Mouse (Mus musculus): Measurements from ENCODE around the gene A730061H03Rik. TPM values are rescaled to one million over a fixed set of nuclear protein-coding genes. Genes with fewer than 3 reads are reported as not detected.

Gene A730061H03Rik
- polyA plus RNA-seq, 1 experiment from 2014 or later, result not detected

DNA sequence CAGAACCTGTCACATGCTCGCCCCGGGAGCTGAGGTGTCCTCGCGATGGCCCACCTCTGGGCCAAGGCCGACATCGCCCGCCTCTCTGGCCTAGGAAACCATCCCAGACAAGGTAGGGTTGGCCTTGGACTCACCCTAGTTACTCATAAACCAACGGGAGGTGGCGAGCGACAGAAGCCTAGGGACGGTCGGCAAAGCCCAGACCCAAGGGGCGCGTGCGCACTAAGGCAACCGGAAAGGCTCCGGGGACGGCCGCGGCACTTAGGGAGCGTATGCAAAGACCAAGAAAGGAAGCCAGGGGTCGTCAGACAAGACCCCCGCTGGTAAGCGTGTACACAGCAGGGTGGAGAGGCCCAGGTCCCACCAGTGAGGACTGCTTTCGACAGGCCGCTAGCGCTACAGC is 406 bp downstream of the A730061H03Rik start, which contains the start of gene Dcaf11:
Gene Dcaf11, plus strand, starts transcription at position 208 of the 403 bp plus-strand sequence.
- peak within 1 kb of the TSS; percentile 85 for H3K9ac ChIP-seq (ENCODE audit: low read length)
- peaks cover 6% of the 10 kb centered on the region; the same call in 1 of the 2 replicates for H3K4me1 ChIP-seq (ENCODE audit: control insufficient read depth, insufficient read depth, low read length)
- H3K4me2 ChIP-seq (ENCODE audit: low read length), result peak within 1 kb of the TSS; percentile 84
- H3K4me3 ChIP-seq (ENCODE audit: low read depth, low read length), result peak within 1 kb of the TSS; percentile 62
- no peaks in the 10 kb centered on the region for H3K9me3 ChIP-seq (replicated peaks; ENCODE audit: control insufficient read depth, low read length)
- peaks cover 15% of the 10 kb centered on the region for H3K36me3 ChIP-seq (ENCODE audit: control insufficient read depth, insufficient read depth, low read length)
- peak within 1 kb of the TSS; percentile 98 for H3K27ac ChIP-seq (ENCODE audit: low read depth, low read length)
- ATAC-seq (peak; percentile 80), DNase-seq (ENCODE audit: low spot score) (peak; percentile 96)
- WGBS, result under 1% methylated on average over 27 of the region's 27 CpGs
- no peaks in the 10 kb centered on the region for H3K27me3 ChIP-seq (replicated peaks; ENCODE audit: control insufficient read depth, insufficient read depth, low read length)

- ATAC-seq (no peak), DNase-seq (ENCODE audit: low spot score) (no peak)
- 60% methylated on average over 6 of the region's 6 CpGs for WGBS
- Histone ChIP-seq H3K4me3 (ENCODE audit: low read depth, low read length) (peak overlapping the region; percentile 62), H3K27me3 (replicated peaks; ENCODE audit: control insufficient read depth, insufficient read depth, low read length) (no peaks in the 10 kb centered on the region), H3K36me3 (ENCODE audit: control insufficient read depth, insufficient read depth, low read length) (peaks cover 6% of the 10 kb centered on the region), H3K27ac (ENCODE audit: low read depth, low read length) (no peak overlapping the region), H3K4me2 (ENCODE audit: low read length) (peak overlapping the region; percentile 84), H3K9me3 (replicated peaks; ENCODE audit: control insufficient read depth, low read length) (no peaks in the 10 kb centered on the region), H3K9ac (ENCODE audit: low read length) (peak overlapping the region; percentile 85; the same call in 1 of the 2 replicates), H3K4me1 (ENCODE audit: control insufficient read depth, insufficient read depth, low read length) (peaks cover 6% of the 10 kb centered on the region; the same call in 1 of the 2 replicates)
These were observed 1.3 kb downstream of the A730061H03Rik start for GRCm38 (mm10) chr14:55558740-55559448.

DNA sequence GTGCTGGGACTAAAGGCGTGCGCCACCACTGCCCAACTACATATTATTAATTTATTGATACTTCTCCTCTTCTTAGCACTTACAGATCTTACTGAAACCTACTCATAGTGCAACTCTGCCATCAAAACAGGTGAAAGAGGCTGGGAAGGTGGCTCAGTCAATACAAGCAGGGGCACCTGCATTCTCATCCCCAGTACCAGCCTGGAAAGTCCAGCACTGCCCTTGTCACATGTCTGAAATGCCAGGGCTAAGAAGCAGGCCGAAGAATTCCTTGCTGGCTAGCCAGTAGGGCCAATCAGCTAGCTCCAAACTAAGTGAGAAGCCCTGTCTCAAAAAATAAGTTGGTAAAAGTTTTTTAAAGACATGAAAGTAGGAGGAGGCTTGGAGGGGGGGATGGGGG is 2.6 kb downstream of the A730061H03Rik start:
- H3K27me3 ChIP-seq (replicated peaks; ENCODE audit: control insufficient read depth, insufficient read depth, low read length), result no peaks in the 10 kb centered on the region
- peaks cover 6% of the 10 kb centered on the region; the same call in 1 of the 2 replicates for H3K4me1 ChIP-seq (ENCODE audit: control insufficient read depth, insufficient read depth, low read length)
- H3K9me3 ChIP-seq (replicated peaks; ENCODE audit: control insufficient read depth, low read length), result no peaks in the 10 kb centered on the region
- no peak overlapping the region for H3K4me2 ChIP-seq (ENCODE audit: low read length)
- DNase-seq (ENCODE audit: low spot score), result no peak
- ATAC-seq, result no peak
- 89% methylated on average over 3 of the region's 3 CpGs for WGBS
- H3K9ac ChIP-seq (ENCODE audit: low read length), result no peak overlapping the region
- H3K27ac ChIP-seq (ENCODE audit: low read depth, low read length), result no peak overlapping the region
- H3K36me3 ChIP-seq (ENCODE audit: control insufficient read depth, insufficient read depth, low read length), result no peaks in the 10 kb centered on the region
- no peak overlapping the region for H3K4me3 ChIP-seq (ENCODE audit: low read depth, low read length)

GRCm38 (mm10) chr14:55557003-55557402 is 3.2 kb downstream of the A730061H03Rik start:
- Histone ChIP-seq H3K4me1 (ENCODE audit: control insufficient read depth, insufficient read depth, low read length) (peaks cover 6% of the 10 kb centered on the region; the same call in 1 of the 2 replicates), H3K27ac (ENCODE audit: low read depth, low read length) (no peak overlapping the region), H3K36me3 (ENCODE audit: control insufficient read depth, insufficient read depth, low read length) (no peaks in the 10 kb centered on the region), H3K9me3 (replicated peaks; ENCODE audit: control insufficient read depth, low read length) (no peaks in the 10 kb centered on the region), H3K4me3 (ENCODE audit: low read depth, low read length) (no peak overlapping the region), H3K9ac (ENCODE audit: low read length) (no peak overlapping the region), H3K27me3 (replicated peaks; ENCODE audit: control insufficient read depth, insufficient read depth, low read length) (no peaks in the 10 kb centered on the region), H3K4me2 (ENCODE audit: low read length) (no peak overlapping the region)
- no peak for ATAC-seq
- WGBS, result 29% methylated on average over 5 of the region's 5 CpGs
- DNase-seq (ENCODE audit: low spot score), result peak; percentile 74

GRCm38 (mm10) chr14:55555788-55556187 is 4.4 kb downstream of the A730061H03Rik start:
- WGBS, result 80% methylated on average over 3 of the region's 3 CpGs
- H3K4me3 ChIP-seq (ENCODE audit: low read depth, low read length), result no peak overlapping the region
- H3K9ac ChIP-seq (ENCODE audit: low read length), result no peak overlapping the region

DNA sequence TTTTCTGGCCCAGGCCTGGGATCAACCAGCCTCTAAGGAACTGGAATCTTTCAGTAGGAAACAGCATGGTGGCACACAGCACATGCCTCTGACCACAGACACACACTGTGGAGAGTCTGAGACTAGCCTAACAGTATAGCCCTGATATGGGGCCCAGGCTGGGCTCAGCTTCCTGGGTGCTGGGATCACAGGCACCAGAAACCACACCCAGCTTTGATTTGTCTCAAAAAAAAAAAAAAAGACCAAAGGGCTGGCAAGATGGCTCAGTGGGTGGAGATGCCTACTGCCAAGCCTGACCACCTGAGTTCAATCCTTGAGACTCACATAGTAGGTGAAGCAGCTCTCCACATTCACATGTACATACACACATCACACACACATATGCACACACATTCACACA is 5.6 kb downstream of the A730061H03Rik start:
- Histone ChIP-seq H3K27me3 (replicated peaks; ENCODE audit: control insufficient read depth, insufficient read depth, low read length) (no peaks in the 10 kb centered on the region), H3K4me3 (ENCODE audit: low read depth, low read length) (no peak overlapping the region), H3K27ac (ENCODE audit: low read depth, low read length) (no peak overlapping the region), H3K4me2 (ENCODE audit: low read length) (no peak overlapping the region), H3K9ac (ENCODE audit: low read length) (no peak overlapping the region), H3K4me1 (ENCODE audit: control insufficient read depth, insufficient read depth, low read length) (no peaks in the 10 kb centered on the region), H3K9me3 (replicated peaks; ENCODE audit: control insufficient read depth, low read length) (no peaks in the 10 kb centered on the region), H3K36me3 (ENCODE audit: control insufficient read depth, insufficient read depth, low read length) (no peaks in the 10 kb centered on the region; the same call in 1 of the 2 replicates)
- ATAC-seq (no peak), DNase-seq (ENCODE audit: low spot score) (no peak)

More at GRCm38 (mm10) chr14:55555788-55556187, 4.4 kb downstream of the A730061H03Rik start:
- Histone ChIP-seq H3K27me3 (replicated peaks; ENCODE audit: control insufficient read depth, insufficient read depth, low read length) (no peaks in the 10 kb centered on the region), H3K4me1 (ENCODE audit: control insufficient read depth, insufficient read depth, low read length) (no peaks in the 10 kb centered on the region), H3K9me3 (replicated peaks; ENCODE audit: control insufficient read depth, low read length) (no peaks in the 10 kb centered on the region), H3K27ac (ENCODE audit: low read depth, low read length) (no peak overlapping the region), H3K4me2 (ENCODE audit: low read length) (no peak overlapping the region), H3K36me3 (ENCODE audit: control insufficient read depth, insufficient read depth, low read length) (no peaks in the 10 kb centered on the region)
- ATAC-seq (no peak), DNase-seq (ENCODE audit: low spot score) (no peak)

DNA sequence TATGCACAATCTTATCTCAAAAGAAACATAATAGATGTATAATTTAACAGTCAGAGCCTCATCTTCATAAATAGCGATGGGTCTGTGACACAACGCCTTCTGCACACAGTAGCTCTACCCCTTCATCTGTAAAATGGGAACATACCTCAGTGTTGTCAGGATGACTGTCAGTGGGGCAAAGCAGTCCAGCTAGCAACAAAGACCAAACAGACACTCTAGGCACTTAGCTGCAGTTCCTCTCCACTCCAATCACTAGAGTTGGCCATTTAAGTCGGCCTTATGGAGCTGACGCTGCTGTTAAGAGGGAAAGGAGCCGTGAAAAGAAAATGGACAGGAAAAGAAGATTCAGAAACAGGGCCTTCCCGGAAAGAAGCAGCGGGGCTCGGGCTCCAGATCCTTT is 8.4 kb downstream of the A730061H03Rik start:
- H3K27me3 ChIP-seq (replicated peaks; ENCODE audit: control insufficient read depth, insufficient read depth, low read length), result no peaks in the 10 kb centered on the region
- peaks cover 20% of the 10 kb centered on the region for H3K36me3 ChIP-seq (ENCODE audit: control insufficient read depth, insufficient read depth, low read length)
- H3K4me2 ChIP-seq (ENCODE audit: low read length), result no peak overlapping the region
- H3K4me1 ChIP-seq (ENCODE audit: control insufficient read depth, insufficient read depth, low read length), result no peaks in the 10 kb centered on the region
- 94% methylated on average over 8 of the region's 8 CpGs for WGBS
- no peak overlapping the region for H3K27ac ChIP-seq (ENCODE audit: low read depth, low read length)
- ATAC-seq, result no peak
- no peak overlapping the region for H3K9ac ChIP-seq (ENCODE audit: low read length)
- no peaks in the 10 kb centered on the region for H3K9me3 ChIP-seq (replicated peaks; ENCODE audit: control insufficient read depth, low read length)
- no peak overlapping the region for H3K4me3 ChIP-seq (ENCODE audit: low read depth, low read length)
- no peak for DNase-seq (ENCODE audit: low spot score)

- H3K9me3 ChIP-seq (replicated peaks; ENCODE audit: control insufficient read depth, low read length), result no peaks in the 10 kb centered on the region
- H3K36me3 ChIP-seq (ENCODE audit: control insufficient read depth, insufficient read depth, low read length), result peaks cover 20% of the 10 kb centered on the region
- whole genome bisulfite sequencing, result 70% methylated on average over 5 of the region's 5 CpGs
- H3K4me2 ChIP-seq (ENCODE audit: low read length), result no peak overlapping the region
- no peak overlapping the region for H3K27ac ChIP-seq (ENCODE audit: low read depth, low read length)
- no peaks in the 10 kb centered on the region for H3K27me3 ChIP-seq (replicated peaks; ENCODE audit: control insufficient read depth, insufficient read depth, low read length)
- no peak overlapping the region for H3K9ac ChIP-seq (ENCODE audit: low read length)
- DNase-seq (ENCODE audit: low spot score) (no peak), ATAC-seq (no peak)
- no peaks in the 10 kb centered on the region for H3K4me1 ChIP-seq (ENCODE audit: control insufficient read depth, insufficient read depth, low read length)
- no peak overlapping the region for H3K4me3 ChIP-seq (ENCODE audit: low read depth, low read length)
These were observed 8.9 kb downstream of the A730061H03Rik start for GRCm38 (mm10) chr14:55551347-55551746.

DNA sequence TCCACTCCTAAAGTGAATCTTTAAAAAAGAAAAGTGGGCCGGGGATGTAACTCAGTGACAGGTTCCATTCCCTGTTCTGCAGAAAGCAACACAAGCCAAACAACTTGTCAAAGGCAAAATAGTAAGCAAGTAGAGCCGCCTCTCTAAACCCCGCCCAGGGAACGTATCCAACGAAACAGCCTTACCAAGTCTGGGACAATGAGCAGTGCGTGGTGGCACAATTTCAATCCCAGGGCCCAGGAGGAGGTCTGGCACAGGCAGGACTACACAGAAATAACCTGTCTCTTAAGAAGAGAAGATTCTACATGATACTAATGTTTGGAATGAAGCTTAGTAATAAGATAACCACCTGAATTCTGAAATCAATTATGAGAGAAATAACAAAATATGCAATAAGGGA is 10.0 kb downstream of the A730061H03Rik start:
- 78% methylated on average over 6 of the region's 6 CpGs for whole genome bisulfite sequencing
- Histone ChIP-seq H3K4me1 (ENCODE audit: control insufficient read depth, insufficient read depth, low read length) (no peaks in the 10 kb centered on the region), H3K27me3 (replicated peaks; ENCODE audit: control insufficient read depth, insufficient read depth, low read length) (no peaks in the 10 kb centered on the region), H3K4me2 (ENCODE audit: low read length) (no peak overlapping the region), H3K36me3 (ENCODE audit: control insufficient read depth, insufficient read depth, low read length) (peaks cover 21% of the 10 kb centered on the region), H3K4me3 (ENCODE audit: low read depth, low read length) (no peak overlapping the region), H3K9me3 (replicated peaks; ENCODE audit: control insufficient read depth, low read length) (no peaks in the 10 kb centered on the region), H3K9ac (ENCODE audit: low read length) (no peak overlapping the region), H3K27ac (ENCODE audit: low read depth, low read length) (no peak overlapping the region)
- DNase-seq (ENCODE audit: low spot score) (no peak), ATAC-seq (no peak)
